Mouse (Mus musculus) layer of hippocampus, adult 8-10 months (tissue): Measurements from ENCODE around the gene C2. TPM values are rescaled to one million over a fixed set of nuclear protein-coding genes. Genes with fewer than 3 reads are reported as not detected.

Experiments used
- DNase-seq, 2 experiments: peaks; one replicate each; pipeline ENCODE4 v3.0.0; 2022; ENCODE audit warnings: low spot score in 2 of 2
- total RNA-seq, 4 experiments: library from RNA; stranded (reverse); gene quantifications; 2 replicates each; pipeline ENCODE4 v1.2.4; 2022

C2 gene
- total RNA-seq, 4 experiments from 2014 or later, result 3.1 to 4.4 (median 4.3) TPM

DNA sequence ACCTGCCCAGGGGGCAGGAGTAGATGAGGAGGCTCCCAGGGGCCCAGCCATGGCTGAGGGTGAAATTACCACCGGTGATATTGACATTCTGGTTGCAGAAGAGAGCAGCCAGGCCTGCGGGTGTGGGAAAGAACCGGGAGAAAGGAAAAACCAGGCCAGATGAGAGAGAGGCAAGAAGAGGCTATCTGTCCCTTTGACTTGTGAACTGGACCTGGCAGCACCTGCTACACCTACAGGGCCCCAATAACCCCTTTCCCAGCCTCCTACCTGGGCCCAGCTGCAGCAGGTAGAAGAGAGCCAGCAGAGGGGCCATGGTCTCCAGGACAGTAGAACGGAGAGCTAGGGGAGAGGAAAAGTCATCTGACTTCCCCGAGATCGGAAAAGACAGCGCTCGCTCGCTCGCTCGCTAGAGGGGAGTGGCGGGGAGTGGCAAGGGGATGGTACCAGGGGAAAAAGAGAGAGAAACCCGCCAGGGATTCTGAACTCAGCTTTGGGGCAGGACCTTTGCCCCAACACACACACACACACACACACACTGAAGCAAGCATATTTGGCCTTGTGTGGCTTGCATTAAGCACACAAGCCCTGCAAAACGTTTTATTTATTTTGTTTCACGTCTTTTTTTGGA lies 16.3 kb downstream of the C2 start, which contains the start of gene Gm20547:
Gene Gm20547, minus strand, starts transcription at position 360 of the 628 bp plus-strand sequence.
- no peak for DNase-seq

DNA sequence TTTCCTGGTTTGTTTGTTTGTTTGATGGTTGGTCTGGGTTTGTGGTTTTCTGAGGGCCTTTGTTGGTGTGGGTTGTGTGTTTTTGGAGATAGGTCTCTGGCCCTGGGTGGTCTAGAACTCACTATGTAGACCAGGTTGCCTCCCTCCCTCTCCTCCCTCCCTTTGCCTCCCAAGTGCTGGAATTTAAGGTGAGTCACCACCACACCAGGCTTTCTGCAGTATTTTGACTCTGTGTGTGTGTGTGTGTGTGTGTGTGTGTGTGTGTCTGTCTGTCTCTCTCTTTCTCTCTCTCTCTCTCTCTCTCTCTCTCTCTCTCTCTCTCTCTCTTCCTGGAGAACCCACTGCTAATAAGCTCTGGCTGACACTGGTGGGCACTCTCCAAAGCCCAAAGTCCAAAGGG lies 16.9 kb downstream of the C2 start:
- DNase-seq, result no peak

- no peak for DNase-seq
These were observed 18.7 kb downstream of the C2 start, which contains the start of gene Zbtb12 for GRCm38 (mm10) chr17:34879336-34879879. Zbtb12 (plus strand) TSS chr17:34879483.

- DNase-seq, result no peak
These were observed 23.7 kb downstream of the C2 start for GRCm38 (mm10) chr17:34874321-34874720.

DNA sequence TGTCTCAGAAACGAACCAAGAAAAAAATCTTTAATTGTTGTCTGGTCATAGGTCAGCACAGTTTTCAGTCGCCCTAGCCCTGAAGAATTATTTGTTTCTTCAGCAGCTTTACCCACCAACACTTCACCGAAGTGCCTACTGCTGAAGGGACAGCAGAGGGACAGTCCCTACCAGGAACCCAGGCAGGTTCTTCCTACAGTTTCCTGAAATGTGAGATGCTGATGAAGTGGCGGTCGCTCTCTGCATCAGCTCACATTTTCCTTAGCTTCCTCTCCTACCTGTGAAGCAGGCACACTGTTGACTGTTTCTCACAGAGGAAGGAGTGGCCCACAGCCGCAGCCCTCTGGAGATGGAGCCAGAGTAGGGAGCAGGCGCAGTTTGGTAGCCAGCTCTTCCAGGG lies 32.1 kb downstream of the C2 start:
- no peak for DNase-seq

- DNase-seq, result no peak
These were observed 35.5 kb downstream of the C2 start, which contains the start of gene Cfb for GRCm38 (mm10) chr17:34862416-34863081. Cfb (minus strand) TSS chr17:34862518.

DNA sequence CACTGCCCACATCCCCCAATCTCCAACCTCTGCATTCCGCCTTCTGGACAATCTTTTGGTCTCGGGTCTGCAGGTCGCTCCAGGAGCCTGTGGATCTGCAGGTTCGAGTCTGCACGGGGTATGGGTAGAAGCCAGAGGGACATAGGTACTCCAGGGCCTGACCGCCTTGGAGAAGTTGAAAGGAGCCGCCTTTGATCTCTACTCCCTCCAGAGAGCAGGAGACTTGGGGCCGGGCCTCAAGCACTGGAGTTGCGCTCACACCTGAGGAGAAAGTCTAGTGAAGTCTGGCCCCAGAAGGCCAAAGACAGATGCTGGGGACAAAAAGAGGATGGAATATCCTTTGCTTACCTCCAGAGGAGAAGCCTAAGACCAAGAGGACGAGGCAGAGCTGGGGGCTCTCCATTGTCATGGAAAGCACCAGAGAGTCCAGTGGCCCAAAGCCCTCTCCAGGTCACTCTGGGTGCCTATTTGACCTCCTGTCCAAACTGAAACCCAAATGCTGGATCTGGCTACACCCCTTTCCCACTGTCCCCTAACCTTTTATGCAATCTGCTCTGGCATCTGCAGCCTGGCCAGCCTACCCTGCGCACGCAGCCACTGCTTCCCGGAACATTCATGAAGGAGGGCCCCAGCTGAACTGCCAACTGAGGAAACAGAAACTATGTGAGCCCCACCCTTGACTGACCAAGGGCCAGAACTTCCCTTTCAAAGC lies 36.2 kb downstream of the C2 start:
- DNase-seq, result no peak

DNA sequence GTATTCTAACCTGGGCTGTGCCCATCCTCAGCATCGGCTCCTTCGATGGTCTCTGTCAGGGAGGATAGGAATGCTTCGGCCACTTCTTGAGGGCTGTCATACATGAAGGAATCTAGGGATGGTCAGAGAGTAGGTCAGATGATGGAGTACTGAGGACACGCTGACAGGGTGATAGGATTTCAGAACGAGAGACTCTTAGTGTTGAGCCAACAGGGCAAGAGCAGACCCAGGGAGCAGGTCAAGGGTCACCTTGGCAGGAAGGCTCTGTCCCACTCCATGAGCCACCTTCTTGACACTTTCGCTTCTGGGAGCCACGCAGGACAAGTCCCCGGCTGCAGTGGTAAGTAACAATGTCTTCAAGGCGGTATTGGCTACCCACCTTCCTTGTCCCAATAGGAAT lies 37.6 kb downstream of the C2 start:
- no peak for DNase-seq

DNA sequence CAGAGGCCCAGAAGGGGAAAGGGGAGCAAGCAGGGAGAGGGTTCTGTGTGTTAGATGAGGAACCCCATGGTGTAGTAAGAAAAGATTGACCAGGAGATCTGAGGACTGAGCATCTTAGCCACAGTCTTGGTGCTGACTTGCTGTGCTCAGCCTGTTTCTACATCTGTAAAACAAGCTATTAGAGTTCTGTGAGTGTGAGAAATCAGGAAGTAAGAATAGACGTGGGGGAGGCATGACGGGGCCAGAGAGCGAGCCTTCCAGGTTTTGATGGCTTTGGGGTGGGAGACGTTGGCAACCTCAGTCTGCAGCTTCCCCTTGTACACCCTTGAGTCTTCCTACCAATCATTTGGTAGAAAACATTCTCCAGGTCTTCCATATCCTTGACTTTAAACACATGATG lies 39.4 kb downstream of the C2 start:
- no peak for DNase-seq

- no peak for DNase-seq
These were observed 42.2 kb downstream of the C2 start for GRCm38 (mm10) chr17:34855825-34856224.

GRCm38 (mm10) chr17:34854761-34855160 lies 43.3 kb downstream of the C2 start:
- DNase-seq, result no peak

- DNase-seq, result no peak
These were observed 44.6 kb downstream of the C2 start for GRCm38 (mm10) chr17:34853511-34853910.

- no peak for DNase-seq
These were observed 47.4 kb downstream of the C2 start for GRCm38 (mm10) chr17:34850517-34851125.

- peak; percentile 95 to 96 for DNase-seq
These were observed 48.1 kb downstream of the C2 start, which contains the start of the genes Skiv2l and Nelfe for GRCm38 (mm10) chr17:34849722-34850516. Skiv2l (minus strand) TSS chr17:34850210. Nelfe (plus strand) TSS chr17:34850391.

DNA sequence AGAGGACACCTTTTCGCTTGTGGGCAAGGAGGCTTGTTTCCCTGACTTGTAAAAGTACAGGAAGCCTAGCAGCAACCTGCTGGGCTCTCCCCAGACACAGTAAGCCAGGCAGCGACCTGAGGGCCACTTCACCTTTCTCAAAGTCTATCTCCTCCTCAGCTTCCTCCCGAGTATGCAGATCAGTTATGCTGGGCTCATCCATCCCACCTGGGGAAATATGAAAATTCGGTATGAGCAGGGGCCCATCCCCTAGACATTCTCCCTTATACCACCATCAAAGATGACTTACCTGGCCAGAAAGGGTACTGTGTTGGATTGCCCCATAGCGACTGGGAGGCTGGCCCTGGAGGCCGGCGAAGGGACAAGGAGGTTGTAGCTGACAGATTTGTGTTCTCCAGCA lies 50.5 kb downstream of the C2 start:
- DNase-seq, result no peak

DNA sequence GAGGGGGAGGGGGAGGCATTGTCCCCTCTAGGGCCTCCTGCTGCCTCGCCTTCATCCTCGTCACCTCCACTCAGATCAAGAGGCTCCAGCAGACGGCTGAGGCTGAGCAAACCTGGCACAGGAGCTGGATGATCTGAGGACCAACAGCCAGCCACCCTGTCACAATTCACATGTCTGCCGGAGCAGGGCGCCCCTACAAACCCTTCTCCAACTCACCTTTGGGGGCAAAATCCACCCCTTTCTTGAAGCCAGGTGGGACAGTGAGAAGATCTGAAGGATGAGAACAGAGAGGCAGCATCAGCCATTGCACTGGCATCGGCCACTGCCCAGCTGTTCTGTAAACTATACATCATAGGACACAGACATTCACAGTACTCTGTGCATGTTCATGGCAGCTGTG lies 50.9 kb downstream of the C2 start:
- DNase-seq, result no peak

DNA sequence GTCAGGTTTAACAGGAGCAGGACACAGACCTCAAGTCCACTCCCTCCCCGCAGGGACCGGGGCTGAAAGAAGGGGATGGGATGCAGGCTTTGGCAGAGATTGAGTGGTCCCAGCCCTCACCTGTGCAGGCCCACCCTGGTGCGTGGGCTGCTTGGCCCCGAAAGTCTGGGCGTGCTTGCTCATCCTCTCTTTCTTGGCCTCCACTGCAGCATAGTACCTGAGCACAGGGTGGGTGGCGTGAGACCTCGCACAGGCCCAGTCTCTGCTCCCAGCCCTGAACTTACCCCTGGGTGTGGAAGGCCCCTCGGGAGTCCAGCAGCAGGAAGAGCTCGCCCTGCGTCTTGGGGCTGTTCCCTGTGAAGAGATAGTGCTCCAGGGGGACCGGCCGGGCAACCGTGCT lies 53.2 kb downstream of the C2 start:
- DNase-seq, result no peak

- no peak for DNase-seq
These were observed 57.2 kb downstream of the C2 start for GRCm38 (mm10) chr17:34840736-34841307.

DNA sequence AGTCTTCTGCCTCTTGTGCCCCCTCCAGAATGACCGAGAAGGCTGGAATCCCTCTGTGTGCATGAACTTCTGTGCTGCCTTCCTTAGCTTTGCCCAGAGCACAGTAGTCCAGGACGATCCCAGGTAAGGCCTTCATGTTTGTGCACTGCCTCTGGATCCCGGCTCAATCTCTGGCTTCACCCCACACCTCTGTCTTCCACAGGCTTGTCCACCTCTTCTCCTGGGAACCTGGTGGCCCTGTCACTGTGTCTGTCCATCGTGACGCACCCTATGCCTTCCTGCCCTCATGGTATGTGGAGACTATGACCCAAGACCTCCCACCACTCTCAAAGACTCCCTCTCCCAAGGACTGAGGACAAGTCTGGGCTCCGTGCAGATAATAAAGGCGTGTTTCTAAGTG lies 59.3 kb downstream of the C2 start:
- DNase-seq, result no peak
